Mouse (Mus musculus): ENCODE results near the gene Calm3. TPM values are rescaled to one million over a fixed set of nuclear protein-coding genes. Genes with fewer than 3 reads are reported as not detected.
A peak's percentile ranks its signal among the peaks of the same experiment; 100 is the strongest.

The Calm3 gene
- total and polyA plus RNA-seq, 3 experiments = 294 to 623 (median 326) TPM

- no peak for TF ChIP-seq SMC3 (IDR thresholded peaks at IDR 0.05; ENCODE audit: low read depth, low read length)
- TF ChIP-seq NELFE (IDR thresholded peaks at IDR 0.05; ENCODE audit: low read depth, low read length) = peak; percentile 45; the same call in 1 of the 2 replicates
- no peak for TF ChIP-seq EP300 (IDR thresholded peaks at IDR 0.05; ENCODE audit: low read length)
- TF ChIP-seq UBTF (IDR thresholded peaks at IDR 0.05; ENCODE audit: low read depth, low read length) = no peak
- 0 out of 2 replicates have a peak, but pooled peaks have one; percentile 10 for TF ChIP-seq MAZ (IDR thresholded peaks at IDR 0.05; ENCODE audit: low read depth, low read length)
- 0 out of 2 replicates have a peak, but pooled peaks have one; percentile 6 for TF ChIP-seq KAT2A (IDR thresholded peaks at IDR 0.05; ENCODE audit: insufficient replicate concordance, low read length)
- Histone ChIP-seq H3K4me2 (ENCODE audit: insufficient read depth, low read depth, poor library complexity, severe bottlenecking) (peak overlapping the region; percentile 52), H3K79me2 (replicated peaks; ENCODE audit: control insufficient read depth, extremely low read depth, insufficient read depth, poor library complexity, severe bottlenecking) (no peaks in the 10 kb centered on the region), H3K36me3 (replicated peaks in 1 of 2; ENCODE audit: control insufficient read depth in 1 of 2, insufficient read depth in 1 of 2, low read length in 1 of 2) (peaks cover 12 to 39% of the 10 kb centered on the region in 2 experiments), H3K9me3 (replicated peaks; ENCODE audit: low read length) (no peaks in the 10 kb centered on the region), H3K4me3 (replicated peaks in 1 of 3; ENCODE audit: low read depth in 2 of 3, low read length in 2 of 3, poor library complexity in 1 of 3) (peak overlapping the region; percentile 55 to 72 (median 70)), H3K27ac (ENCODE audit: insufficient read depth, low read depth) (no peak overlapping the region; the same call in 1 of the 2 replicates), H3K27me3 (replicated peaks) (no peaks in the 10 kb centered on the region), H3K4me1 (ENCODE audit: control insufficient read depth in 1 of 2, insufficient read depth in 2 of 2) (peaks cover 6 to 36% of the 10 kb centered on the region in 2 experiments), H3K9ac (ENCODE audit: insufficient read depth, low read depth) (peak overlapping the region; percentile 20)
- no peak for DNase-seq (ENCODE audit: extremely low read depth)
- in situ Hi-C loops (cut with MboI; ENCODE audit: low pct_ligation_motif_present, low pct_unique_long_range_greater_than_20kb, low sequenced_read_pairs) = no loop called here
- dilution Hi-C loops (cut with MboI; ENCODE audit: extremely low pct_ligation_motif_present, extremely low pct_unique_long_range_greater_than_20kb, low sequenced_read_pairs) = no loop called here
These were observed 48.6 kb downstream of the Calm3 start for GRCm38 (mm10) chr7:16875326-16875725.

- H3K27ac ChIP-seq (ENCODE audit: insufficient read depth, low read depth) = peak within 1 kb of the TSS; percentile 43; the same call in 1 of the 2 replicates
- peak within 1 kb of the TSS; percentile 81 for H3K9ac ChIP-seq (ENCODE audit: insufficient read depth, low read depth)
- peaks cover 12 to 42% of the 10 kb centered on the region in 2 experiments for H3K36me3 ChIP-seq (replicated peaks in 1 of 2; ENCODE audit: control insufficient read depth in 1 of 2, insufficient read depth in 1 of 2, low read length in 1 of 2)
- in situ Hi-C loops (cut with MboI; ENCODE audit: low pct_ligation_motif_present, low pct_unique_long_range_greater_than_20kb, low sequenced_read_pairs) = no loop called here
- peak within 1 kb of the TSS; percentile 55 to 72 (median 70) for H3K4me3 ChIP-seq (replicated peaks in 1 of 3; ENCODE audit: low read depth in 2 of 3, low read length in 2 of 3, poor library complexity in 1 of 3)
- dilution Hi-C loops (cut with MboI; ENCODE audit: extremely low pct_ligation_motif_present, extremely low pct_unique_long_range_greater_than_20kb, low sequenced_read_pairs) = no loop called here
- DNase-seq (ENCODE audit: extremely low read depth) = no peak
- TF ChIP-seq CHD1 (IDR thresholded peaks at IDR 0.05; ENCODE audit: low read depth, low read length) (no peak), ELF1 (IDR thresholded peaks at IDR 0.05; ENCODE audit: low read depth, low read length) (no peak), POLR2AphosphoS2 (IDR thresholded peaks at IDR 0.05; ENCODE audit: low read depth, low read length) (no peak), E2F4 (IDR thresholded peaks at IDR 0.05; ENCODE audit: insufficient replicate concordance, low read depth, low read length) (no peak), SIN3A (IDR thresholded peaks at IDR 0.05; ENCODE audit: low read length) (no peak), ZNF384 (IDR thresholded peaks at IDR 0.05; ENCODE audit: low read depth, low read length) (no peak), UBTF (IDR thresholded peaks at IDR 0.05; ENCODE audit: low read depth, low read length) (no peak), POLR2A (IDR thresholded peaks at IDR 0.05; ENCODE audit: low read depth, low read length) (no peak), EP300 (IDR thresholded peaks at IDR 0.05; ENCODE audit: low read length) (no peak), PAX5 (IDR thresholded peaks at IDR 0.05; ENCODE audit: low read length) (no peak), JUND (conservative IDR thresholded peaks at IDR 0.05; ENCODE audit: low read depth, low read length) (no peak), ZKSCAN1 (IDR thresholded peaks at IDR 0.05; ENCODE audit: borderline replicate concordance, low read depth, low read length) (no peak), MEF2A (IDR thresholded peaks at IDR 0.05; ENCODE audit: borderline replicate concordance, low read depth, low read length) (no peak), NRF1 (IDR thresholded peaks at IDR 0.05; ENCODE audit: low read depth, low read length) (no peak), RCOR1 (conservative IDR thresholded peaks at IDR 0.05; ENCODE audit: low read depth, low read length) (no peak)
- H3K4me1 ChIP-seq (ENCODE audit: control insufficient read depth in 1 of 2, insufficient read depth in 2 of 2) = peaks cover 6 to 34% of the 10 kb centered on the region in 2 experiments
- H3K79me2 ChIP-seq (replicated peaks; ENCODE audit: control insufficient read depth, extremely low read depth, insufficient read depth, poor library complexity, severe bottlenecking) = no peaks in the 10 kb centered on the region
- H3K4me2 ChIP-seq (ENCODE audit: insufficient read depth, low read depth, poor library complexity, severe bottlenecking) = peak within 1 kb of the TSS; percentile 83
- H3K27me3 ChIP-seq (replicated peaks) = no peaks in the 10 kb centered on the region
- no peaks in the 10 kb centered on the region for H3K9me3 ChIP-seq (replicated peaks; ENCODE audit: low read length)
These were observed 48.8 kb downstream of the Calm3 start, which contains the start of gene Dact3 for GRCm38 (mm10) chr7:16875310-16875325. Dact3 (plus strand) TSS chr7:16875317.

Measured in CH12.LX (cell line).